Mouse (Mus musculus) megakaryocyte-erythroid progenitor cell, adult 5-6 weeks (primary cell): ENCODE measurements around the gene C130079G13Rik. TPM values are rescaled to one million over a fixed set of nuclear protein-coding genes. Genes with fewer than 3 reads are reported as not detected.
"Not testable (repeated sequence)": the region's sequence is repeated elsewhere in the genome, so short reads cannot be mapped to it uniquely, and the experiment has no call there.

Experiments
- ATAC-seq: replicated peaks from 2 replicates; pipeline ENCODE4 v1.8.0; 2016; ENCODE audit warnings: mild to moderate bottlenecking, inconsistent platforms; ENCODE audit not compliant: severe bottlenecking, poor library complexity, low FRiP score, low TSS enrichment
- total RNA-seq, 2 experiments: library from RNA; stranded (forward) in 1 of 2; stranded (reverse) in 1 of 2; fragments of 200-1000, 215-1000 nt in 1 of 2; fragments of >200 nt in 1 of 2; fragmentation: Nextera tagmentation in 1 of 2; gene quantifications; 2 replicates each; pipeline ENCODE4 v1.2.3; 2014 to 2017

Gene C130079G13Rik
- total RNA-seq (2014; fragmentation: Nextera tagmentation) (not detected in 2 replicates), total RNA-seq (2017) (not detected in 2 replicates)

- ATAC-seq, result no peak
Observed at GRCm38 (mm10) chr3:59924914-59925313, at the start of gene C130079G13Rik. Gene C130079G13Rik (plus strand): TSS chr3:59925214.

GRCm38 (mm10) chr3:59877601-59878000, 47.4 kb upstream of the C130079G13Rik start:
- not testable (repeated sequence) for ATAC-seq

- ATAC-seq, result not testable (repeated sequence)
Observed at GRCm38 (mm10) chr3:59879801-59880554, 45.0 kb upstream of the C130079G13Rik start.

GRCm38 (mm10) chr3:59893276-59893675, 31.7 kb upstream of the C130079G13Rik start:
- no peak for ATAC-seq

GRCm38 (mm10) chr3:59934621-59935020, 9.6 kb downstream of the C130079G13Rik start:
- ATAC-seq, result no peak

GRCm38 (mm10) chr3:59947294-59947950, 22.4 kb downstream of the C130079G13Rik start:
- ATAC-seq, result no peak

- no peak for ATAC-seq
Observed at GRCm38 (mm10) chr3:59970891-59971290, 45.9 kb downstream of the C130079G13Rik start.

GRCm38 (mm10) chr3:59974591-59974990, 49.6 kb downstream of the C130079G13Rik start:
- no peak for ATAC-seq

Other genes with a start within 250 kb of the C130079G13Rik start
- gene Gm5538, start 195.4 kb upstream of the C130079G13Rik start, total RNA-seq (2014; fragmentation: Nextera tagmentation), result not detected in 2 replicates
- gene Gm5538, start 195.4 kb upstream of the C130079G13Rik start, total RNA-seq (2017), result not detected in 2 replicates
- gene Gm8298, start 64.2 kb upstream of the C130079G13Rik start, total RNA-seq (2014; fragmentation: Nextera tagmentation), result not detected in 2 replicates
- gene Gm8298, start 64.2 kb upstream of the C130079G13Rik start, total RNA-seq (2017), result not detected in 2 replicates
- gene Aadacl2, start 81.5 kb downstream of the C130079G13Rik start, total RNA-seq (2014; fragmentation: Nextera tagmentation), result not detected in 2 replicates
- not detected in 2 replicates for gene Aadacl2, start 81.5 kb downstream of the C130079G13Rik start, total RNA-seq (2017)
- not detected in 2 replicates for gene Aadac, start 100.5 kb downstream of the C130079G13Rik start, total RNA-seq (2014; fragmentation: Nextera tagmentation)
- not detected in 2 replicates for gene Aadac, start 100.5 kb downstream of the C130079G13Rik start, total RNA-seq (2017)
- not detected in 2 replicates for gene Sucnr1, start 156.7 kb downstream of the C130079G13Rik start, total RNA-seq (2014; fragmentation: Nextera tagmentation)
- gene Sucnr1, start 156.7 kb downstream of the C130079G13Rik start, total RNA-seq (2017), result not detected in 2 replicates